Mouse (Mus musculus): ENCODE data around the gene Dpp10.

- no peak for TF ChIP-seq TAL1 (IDR thresholded peaks at IDR 0.05; ENCODE audit: low read length)
- no peak for TF ChIP-seq GATA1 (IDR thresholded peaks at IDR 0.05; ENCODE audit: low read length)
These were observed 707.5 kb downstream of the Dpp10 start for GRCm38 (mm10) chr1:123337877-123338276.

All from erythroblast, embryonic 14.5 days (primary cell).